Mouse (Mus musculus): ENCODE data around the gene Gfra1. TPM values are rescaled to one million over a fixed set of nuclear protein-coding genes. Genes with fewer than 3 reads are reported as not detected.
A peak's percentile ranks its signal among the peaks of the same experiment; 100 is the strongest.

Gfra1 gene
- total RNA-seq, 2 experiments from 2014 or later, result 0.08 to 0.20 TPM

DNA sequence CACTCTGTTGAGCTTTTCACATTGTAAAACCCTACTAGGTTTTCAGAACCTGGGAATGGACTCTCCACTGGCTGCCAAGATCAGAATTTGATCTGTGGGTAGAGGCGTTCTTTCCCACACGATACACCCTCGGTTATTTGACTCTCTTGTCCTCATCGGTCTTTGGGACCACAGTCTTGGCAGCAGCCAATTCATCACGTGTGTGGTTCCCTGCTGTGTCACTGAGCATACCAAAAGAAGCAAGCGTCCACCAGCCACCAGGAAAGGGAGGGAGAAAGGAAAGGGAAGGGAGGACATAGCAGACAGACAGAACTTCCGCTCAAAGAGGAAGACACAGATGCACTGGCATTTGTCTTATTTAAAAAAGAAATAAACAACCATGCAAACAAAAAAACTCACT lies 189.1 kb downstream of the Gfra1 start:
- ATAC-seq (replicated peaks; ENCODE audit: poor library complexity), result no peak

DNA sequence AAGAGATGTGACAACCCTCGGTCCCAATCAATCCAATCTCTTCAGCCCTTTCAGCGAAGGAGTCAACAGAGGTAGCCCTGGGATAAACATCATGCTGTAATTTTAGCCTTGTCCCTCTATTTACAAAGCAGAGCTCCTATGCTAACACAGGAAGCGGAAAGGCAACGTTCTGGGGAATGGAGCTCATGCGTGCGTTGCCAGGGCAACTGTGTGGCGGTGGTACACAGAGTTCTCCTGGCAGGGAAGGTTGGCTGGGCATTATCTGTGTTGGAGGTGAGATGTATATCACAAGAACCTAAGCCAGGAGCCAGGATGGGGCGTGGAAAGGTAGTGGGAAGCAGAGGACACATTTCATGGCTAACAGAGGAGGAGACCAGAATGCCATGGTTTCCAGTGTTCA lies 194.8 kb downstream of the Gfra1 start:
- ATAC-seq (replicated peaks; ENCODE audit: poor library complexity), result no peak

DNA sequence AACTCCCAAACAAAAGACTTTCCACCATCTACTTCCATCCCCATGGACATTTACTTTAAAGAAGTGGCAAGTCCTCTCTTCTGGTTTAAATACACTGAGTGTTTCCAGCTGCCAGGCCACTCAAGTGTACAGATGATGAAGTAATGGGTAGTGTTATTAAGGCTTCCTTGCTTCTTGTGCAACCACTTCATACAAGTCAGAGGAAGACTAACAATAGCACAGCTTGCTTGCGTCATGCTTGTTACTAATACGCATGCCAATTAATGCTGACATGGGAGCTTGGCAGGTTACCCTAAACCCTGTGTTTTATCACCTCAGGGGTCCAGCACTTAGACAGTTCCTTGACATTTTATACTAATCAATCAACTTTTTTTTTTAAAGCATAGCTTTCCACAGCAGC lies 196.5 kb downstream of the Gfra1 start:
- peak; percentile 92 for ATAC-seq (replicated peaks; ENCODE audit: poor library complexity)

DNA sequence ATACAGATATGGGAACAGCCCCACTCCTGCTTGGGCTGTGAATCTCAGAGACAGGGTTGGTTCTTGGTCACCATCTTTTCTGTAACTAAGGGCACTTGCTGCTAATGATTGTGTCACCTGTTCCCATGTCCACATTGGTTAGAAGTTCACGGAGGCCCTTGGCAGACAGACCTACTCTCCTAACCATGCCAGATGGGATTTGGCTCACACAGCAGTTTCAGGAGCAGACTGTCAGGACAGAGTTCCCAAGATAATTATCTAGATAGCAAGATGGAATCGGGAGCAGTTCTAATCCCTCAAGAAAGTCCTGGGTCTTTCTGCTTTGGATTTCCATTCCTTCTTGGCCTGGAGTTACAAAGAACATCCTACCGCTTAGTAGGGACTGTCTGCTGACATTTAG lies 199.2 kb downstream of the Gfra1 start:
- no peak for ATAC-seq (replicated peaks; ENCODE audit: poor library complexity)

DNA sequence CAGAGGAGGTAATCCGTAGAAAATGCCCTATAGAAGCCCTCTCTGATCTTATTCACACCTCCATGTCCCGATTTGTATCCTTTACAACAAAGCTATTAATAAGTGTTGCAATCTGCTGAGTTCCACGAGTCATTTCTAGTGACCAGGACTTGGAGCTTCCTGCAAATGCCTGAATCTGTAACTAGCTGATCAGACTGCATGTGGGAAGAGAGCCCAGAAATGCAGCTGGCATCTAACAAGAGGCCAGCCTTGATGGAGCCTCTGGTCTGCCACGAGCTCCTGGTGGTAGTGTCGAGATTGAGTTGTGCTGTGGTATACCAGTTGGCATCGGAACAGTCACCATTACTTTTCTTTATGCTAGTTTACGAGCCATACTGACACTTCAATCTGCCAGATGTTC lies 200.3 kb downstream of the Gfra1 start:
- ATAC-seq (replicated peaks; ENCODE audit: poor library complexity), result no peak

DNA sequence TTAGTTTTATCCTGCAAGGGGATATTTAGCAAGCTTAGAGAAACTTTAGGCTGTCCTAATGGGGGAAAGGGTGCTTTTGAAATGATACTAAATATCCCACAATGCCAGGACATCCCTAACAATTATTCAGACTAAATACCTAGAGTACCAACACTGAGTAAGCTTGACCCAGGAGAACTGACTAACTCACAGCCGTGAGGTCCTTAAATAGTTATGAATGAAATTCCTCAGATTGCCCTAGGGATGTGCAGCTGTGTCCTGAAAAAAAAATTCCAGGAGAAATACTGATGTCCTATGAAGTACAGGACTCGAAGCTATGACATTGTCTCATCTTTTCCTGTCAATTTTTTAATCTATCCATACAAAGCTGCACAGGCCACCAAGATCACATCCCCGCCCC lies 201.5 kb downstream of the Gfra1 start:
- ATAC-seq (replicated peaks; ENCODE audit: poor library complexity), result no peak

DNA sequence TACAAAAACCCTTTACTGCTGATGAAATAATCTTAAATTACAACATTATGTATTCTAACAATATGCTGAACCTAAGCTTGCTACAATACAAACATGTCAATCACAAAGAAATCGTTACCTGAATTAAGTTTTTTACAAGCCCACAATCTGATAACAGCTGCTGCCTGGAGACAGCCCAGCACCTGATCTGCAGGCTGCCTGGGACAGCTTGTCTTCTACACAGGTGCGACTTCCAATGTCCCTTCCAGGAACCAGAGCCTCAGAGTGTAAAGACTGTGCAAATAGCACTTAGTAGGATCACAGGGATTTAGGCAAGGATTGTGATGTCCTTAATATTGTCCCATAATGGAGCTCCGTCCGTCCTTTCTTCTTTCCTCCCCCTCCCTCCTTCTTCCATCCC lies 204.0 kb downstream of the Gfra1 start:
- ATAC-seq (replicated peaks; ENCODE audit: poor library complexity), result no peak

DNA sequence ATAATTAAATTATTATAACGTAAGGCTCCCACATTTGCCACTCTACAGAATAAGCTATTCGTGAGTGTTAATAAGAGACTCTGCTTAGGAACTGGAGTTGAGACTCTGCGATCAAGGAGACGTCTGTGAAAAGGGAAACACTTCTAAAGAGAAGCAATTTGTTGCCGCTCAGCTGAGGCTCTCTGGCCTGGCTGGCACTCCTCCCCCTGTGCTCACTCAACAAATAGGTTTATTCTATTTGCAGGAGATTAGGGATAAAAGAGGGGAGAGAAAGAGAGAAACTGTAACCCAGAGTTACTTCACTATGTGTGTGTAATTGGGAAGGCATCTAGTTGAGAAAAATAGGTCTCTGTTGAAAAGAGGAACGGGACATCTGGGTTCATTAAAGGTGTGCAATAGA lies 204.6 kb downstream of the Gfra1 start:
- ATAC-seq (replicated peaks; ENCODE audit: poor library complexity), result no peak

DNA sequence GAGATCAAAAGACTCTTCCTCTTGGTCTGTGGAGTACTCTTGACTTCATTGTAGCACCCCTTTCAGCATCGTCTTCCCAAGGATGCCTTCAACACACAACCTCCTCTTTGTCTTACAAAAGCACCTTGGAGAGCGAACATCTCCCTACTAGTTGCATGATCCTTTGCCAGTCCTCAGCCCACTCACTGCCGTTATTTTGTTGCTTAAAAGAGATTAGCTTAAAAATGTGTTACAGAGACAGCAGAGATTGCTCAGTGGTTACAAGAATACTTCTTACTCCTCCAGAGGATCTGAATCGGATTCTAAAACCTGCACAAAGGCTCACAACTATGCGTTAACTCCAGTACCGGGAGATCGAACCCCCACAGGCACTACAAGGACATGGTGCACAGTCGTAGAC lies 205.5 kb downstream of the Gfra1 start:
- ATAC-seq (replicated peaks; ENCODE audit: poor library complexity), result no peak

DNA sequence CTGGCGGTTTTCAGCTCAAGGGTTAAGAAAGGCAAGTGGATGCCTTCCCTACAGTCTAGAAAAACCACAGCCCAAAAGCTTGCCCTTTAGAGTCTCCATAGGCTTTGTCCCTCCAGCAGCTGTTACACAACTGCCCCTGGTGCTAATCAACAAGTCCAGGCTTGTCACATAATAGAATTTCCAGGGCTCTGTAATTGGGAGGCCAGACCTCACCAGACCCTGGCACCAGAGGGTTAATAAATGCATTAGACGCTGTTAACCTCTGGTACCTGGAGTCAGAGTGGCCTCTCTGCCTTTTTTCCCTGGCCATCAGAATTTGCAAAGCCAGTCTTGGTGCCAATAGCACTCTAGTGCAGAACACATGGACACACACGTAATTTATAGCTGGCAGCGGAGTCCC lies 211.6 kb downstream of the Gfra1 start:
- peak; percentile 45; the same call in 1 of the 2 replicates for ATAC-seq (replicated peaks; ENCODE audit: poor library complexity)

DNA sequence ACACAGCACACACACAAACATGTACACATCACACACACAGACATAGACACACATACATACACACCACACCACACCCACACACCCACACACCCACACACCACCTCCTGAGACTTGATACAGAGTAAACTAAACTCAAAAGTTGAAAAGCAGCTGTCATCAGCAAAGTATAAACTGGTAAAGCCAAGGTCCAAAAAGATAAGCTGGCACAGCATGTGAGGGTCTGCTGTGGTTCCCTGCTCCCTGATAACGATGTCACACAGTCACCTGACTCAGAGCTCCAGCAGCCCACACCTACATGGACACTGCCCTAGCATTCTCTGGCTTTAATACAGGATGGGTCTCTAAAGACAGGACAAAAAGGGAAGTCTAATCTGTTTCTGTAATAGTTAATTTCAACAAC lies 212.1 kb downstream of the Gfra1 start:
- ATAC-seq (replicated peaks; ENCODE audit: poor library complexity), result peak; percentile 85

DNA sequence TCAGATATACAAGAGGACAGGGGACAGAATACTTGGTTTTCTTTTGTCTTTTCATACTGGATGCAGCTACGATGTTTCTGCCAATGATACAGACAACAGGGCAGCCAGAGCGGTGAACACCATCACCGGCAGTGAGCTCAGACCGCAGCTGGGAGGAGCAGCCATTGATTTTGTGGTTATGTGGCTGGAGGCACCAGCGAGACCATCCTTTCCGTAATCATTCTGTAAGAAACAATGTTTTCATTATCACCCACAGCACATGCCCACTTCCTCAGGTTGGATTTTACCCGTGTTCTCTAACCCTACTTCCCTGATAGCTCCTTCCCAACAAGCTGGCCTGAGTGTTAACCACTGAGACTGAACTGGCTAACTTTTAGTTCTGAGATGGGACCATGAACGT lies 217.4 kb downstream of the Gfra1 start:
- peak; percentile 85 for ATAC-seq (replicated peaks; ENCODE audit: poor library complexity)

DNA sequence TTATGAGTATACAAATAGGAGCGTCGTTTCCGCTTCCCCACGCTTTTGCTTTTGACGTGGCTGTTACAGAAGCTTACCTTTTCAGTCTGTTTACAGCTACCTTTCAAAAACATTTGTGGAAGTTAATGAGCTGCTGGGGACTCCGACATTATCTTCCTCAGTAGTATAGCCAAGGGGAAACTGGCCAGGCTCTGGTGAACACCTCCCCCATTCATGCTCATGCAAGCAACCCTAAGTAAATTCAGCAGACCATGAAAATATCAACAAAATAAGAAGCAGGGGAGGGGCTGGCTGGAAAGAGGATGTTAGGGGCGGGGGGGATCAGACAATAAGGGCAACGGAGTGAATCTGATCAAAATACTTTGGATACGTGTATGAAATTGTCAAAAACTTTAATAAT lies 228.0 kb downstream of the Gfra1 start:
- ATAC-seq (replicated peaks; ENCODE audit: poor library complexity), result no peak

DNA sequence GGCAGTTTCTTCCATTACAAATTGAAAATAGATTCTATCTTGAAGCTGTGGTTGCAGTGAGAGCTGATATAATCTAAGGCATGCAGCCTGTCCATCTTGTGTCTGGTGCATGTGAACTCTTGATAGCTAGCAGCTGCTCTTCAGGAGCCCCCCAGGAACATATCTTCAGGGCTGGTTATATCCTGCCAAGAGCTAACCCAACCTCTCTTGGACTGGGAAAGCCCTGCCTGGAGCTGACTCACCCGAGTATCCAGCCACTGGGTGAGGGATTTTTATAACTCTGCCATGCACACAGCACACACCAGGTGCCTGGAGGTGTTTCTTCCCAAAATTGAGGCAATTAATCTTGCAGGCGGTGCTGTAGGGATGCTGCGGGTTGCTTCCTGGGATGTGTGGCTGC lies 228.8 kb downstream of the Gfra1 start:
- no peak for ATAC-seq (replicated peaks; ENCODE audit: poor library complexity)

DNA sequence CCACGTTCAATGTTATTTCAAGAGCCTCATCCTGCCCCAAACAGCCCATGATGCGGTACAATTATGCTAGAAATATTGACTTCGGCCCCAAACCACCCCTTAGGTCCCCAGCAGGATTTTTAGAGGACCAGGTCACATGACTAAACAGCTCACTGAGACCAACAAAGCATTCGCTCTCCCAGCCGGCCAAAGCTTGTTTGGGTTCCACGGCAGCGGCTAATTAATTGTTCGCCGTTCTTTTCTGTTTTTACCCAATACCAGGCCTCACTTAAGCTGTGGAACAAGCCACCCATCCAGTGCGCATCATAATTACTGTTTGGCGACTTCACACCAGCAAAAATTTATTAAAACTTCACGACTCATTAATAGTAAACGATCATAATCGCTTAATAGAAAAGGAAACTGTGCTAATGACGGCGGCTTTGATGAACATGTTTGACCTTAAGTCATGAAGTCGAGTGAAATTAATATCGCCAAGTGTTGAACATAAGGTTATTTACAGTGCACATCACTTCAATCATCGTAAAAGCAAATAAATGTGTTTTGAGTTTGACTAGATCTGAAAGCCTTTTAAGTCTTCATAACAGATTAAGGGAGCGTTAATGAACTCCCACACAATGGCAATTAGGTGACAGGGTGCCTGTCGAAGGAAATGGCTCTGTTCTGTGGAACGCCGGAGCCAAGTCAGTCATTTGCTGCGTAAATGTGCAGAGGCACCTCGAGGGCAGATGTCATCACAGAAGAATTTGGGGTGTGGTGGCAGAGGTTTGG lies 235.5 kb downstream of the Gfra1 start:
- ATAC-seq (replicated peaks; ENCODE audit: poor library complexity), result no peak

DNA sequence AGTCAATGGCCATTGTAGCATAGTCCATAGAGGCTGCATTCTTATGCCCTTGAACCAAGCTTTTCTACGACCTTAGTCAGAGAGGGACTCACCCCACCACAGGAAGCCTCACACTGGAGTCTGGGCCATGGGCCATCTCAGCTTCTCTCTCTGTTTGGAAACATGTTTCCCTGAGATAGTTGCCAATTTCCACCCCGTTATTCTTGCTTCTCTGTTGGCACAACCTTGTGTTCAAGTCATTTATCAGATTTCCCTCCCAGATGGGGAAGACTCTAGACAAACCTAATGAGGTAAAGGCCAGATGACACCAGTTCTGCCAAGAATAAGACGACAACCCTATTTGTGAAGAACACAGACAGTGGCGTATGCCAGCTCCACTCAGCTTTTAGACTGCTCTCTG lies 238.1 kb downstream of the Gfra1 start:
- no peak for ATAC-seq (replicated peaks; ENCODE audit: poor library complexity)

DNA sequence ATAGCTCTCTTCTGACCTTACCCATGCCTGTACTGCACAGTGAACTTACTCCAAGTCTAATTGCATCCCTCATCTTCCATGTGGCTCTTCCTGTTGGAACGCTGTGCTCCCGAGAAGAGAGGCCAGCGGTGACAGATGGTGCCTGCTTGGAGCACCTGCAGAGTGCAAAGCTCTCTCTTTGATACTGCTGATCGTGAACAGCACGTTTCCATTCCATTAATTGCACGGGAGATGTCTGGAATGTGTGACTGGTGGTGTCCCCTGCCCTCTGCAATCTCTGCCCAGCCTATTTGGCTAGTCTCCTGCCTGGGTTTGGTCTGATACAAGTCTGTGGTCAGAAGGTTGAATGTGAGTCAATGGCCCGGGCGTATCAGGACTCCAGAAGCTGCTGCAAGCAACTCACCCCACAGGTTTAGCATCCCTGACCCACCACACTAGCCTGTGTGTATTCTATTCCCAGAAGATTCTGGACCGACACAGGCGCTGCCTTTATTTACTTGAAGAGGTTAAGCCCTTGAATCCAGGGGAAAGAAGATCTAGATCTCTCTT lies 249.1 kb downstream of the Gfra1 start:
- no peak for ATAC-seq (replicated peaks; ENCODE audit: poor library complexity)

DNA sequence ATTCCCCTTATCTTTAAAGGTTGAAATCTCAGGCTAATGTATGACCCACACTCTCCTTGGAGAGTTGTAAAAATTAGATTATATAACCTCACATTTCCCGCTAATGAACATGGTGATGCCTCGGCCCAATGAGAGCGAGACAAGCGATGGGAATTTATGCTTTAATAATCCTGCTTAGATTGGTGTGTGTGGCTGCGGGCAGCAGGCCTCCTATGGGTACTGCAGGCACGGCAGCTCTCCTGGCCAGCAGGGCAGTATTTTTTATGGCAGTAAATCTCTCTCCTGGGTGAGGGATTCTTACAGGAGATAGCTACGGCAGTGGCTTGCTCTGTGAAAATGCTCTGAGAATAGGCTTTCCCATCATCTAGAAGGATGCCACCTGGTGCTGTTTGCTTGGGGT lies 250.2 kb downstream of the Gfra1 start:
- no peak for ATAC-seq (replicated peaks; ENCODE audit: poor library complexity)

DNA sequence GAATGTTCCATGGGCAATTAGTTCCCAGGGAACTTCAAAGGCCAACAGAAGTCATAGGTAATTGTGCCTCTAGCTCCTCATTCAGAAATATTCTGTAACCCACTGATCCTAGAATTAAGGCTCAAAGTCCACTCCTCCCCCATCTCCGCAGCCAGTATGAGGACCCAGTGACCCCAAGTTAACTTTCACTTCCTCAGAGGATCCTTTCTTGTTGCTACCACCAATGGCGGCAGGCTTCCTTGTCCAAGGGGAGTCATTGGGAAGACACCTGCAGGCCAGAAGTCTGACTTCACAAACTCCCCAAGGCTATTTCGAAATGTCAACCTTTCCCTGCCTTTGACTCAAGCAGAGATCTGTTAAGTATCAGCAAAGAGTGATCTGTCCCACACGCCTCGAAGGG lies 253.1 kb downstream of the Gfra1 start:
- peak; percentile 90 for ATAC-seq (replicated peaks; ENCODE audit: poor library complexity)

DNA sequence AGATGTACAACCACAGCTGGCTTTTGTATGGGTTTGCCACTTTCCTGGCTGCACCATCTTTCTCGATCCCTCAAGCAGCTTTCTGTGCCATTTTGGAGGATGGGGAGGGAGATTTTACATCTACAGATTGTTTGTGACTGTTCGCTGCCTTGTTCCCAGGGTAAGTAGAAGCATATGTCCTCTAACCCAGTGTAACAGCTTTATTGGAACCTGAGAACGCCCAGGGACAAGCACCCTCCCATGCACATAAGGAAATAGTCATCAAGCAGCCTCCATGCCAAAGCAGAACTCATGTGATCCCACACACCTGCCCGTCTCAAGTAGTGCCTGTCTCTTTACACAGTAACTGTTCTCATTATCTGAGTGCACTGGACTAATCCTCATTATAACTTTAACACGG lies 256.0 kb downstream of the Gfra1 start:
- no peak for ATAC-seq (replicated peaks; ENCODE audit: poor library complexity)

DNA sequence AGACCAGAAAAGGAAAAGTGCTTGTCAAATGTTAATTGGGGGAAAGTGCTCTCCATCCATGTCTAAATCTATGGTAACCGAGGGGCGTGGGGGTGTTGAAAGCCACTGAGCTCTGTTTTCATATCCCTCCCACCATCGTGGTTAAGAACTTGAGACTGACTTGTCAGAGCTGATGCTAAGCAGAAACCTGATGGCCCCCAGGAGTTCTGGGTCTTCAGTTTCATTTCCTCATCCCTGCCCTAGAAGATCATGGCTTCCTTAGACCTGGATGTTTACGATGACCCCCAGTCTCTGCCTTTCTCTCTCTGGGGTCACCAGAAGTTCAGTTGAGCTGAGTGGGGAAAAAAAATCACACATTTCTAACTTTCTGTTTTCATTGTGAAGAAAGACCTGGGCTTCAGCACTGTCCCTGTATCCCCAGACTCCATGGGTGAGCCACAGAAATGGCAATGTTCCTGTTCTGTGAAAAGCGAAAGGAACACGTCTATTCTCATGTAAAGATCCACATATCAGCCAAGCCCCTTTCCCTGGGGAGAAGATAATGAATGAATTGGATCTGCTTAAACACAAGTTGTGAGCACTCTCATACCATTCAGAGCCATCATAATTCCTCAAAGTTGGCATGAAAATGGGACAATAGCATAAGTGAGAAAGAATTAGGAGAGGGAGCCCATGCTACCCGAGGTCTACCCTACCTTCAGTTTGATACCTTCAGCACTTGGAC lies 261.8 kb downstream of the Gfra1 start:
- ATAC-seq (replicated peaks; ENCODE audit: poor library complexity), result peak; percentile 64

DNA sequence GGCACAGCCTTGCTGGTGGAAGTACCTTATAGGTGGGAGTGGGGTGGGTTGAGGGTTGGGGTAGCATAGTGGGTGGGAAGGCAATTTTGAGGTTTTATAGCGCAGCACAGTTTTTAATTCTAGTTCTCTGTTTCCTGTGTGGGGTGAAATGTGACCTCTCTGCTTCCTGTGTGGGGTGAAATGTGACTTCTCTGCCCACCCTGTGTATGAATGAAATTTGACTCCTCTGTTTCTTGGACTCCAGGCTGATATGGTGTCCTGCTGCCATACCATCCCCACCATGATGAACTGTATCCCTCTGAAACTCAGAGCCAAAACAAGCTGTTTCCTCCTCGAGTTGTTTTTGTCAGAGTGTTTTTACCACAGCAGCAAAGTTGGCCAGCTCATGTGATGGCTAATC lies 264.8 kb downstream of the Gfra1 start:
- ATAC-seq (replicated peaks; ENCODE audit: poor library complexity), result 0 out of 2 replicates have a peak, but pooled peaks have one; percentile 11

Data from megakaryocyte progenitor cell, adult 5-6 weeks (primary cell).